Mouse (Mus musculus) myocyte (in vitro differentiated cells): ENCODE data around the gene Sqstm1.

Experiments used
- E2F4 ChIP-seq: IDR thresholded peaks from one replicate; pipeline ENCODE4 v1.6.1; 2011; ENCODE audit warnings: mild to moderate bottlenecking, control low read depth, moderate library complexity; ENCODE audit not compliant: insufficient read depth
- MAX ChIP-seq: IDR thresholded peaks from one replicate; pipeline ENCODE4 v1.6.1; 2011; ENCODE audit warnings: low read depth, mild to moderate bottlenecking, control low read depth
- MYOD1 ChIP-seq, 3 experiments: IDR thresholded peaks; one replicate each; pipeline ENCODE4 v1.6.1; 2011; ENCODE audit warnings: control low read depth in 2 of 3, low read depth in 2 of 3, mild to moderate bottlenecking in 2 of 3, moderate library complexity in 1 of 3; ENCODE audit not compliant: insufficient read length in 2 of 3, control insufficient read depth in 1 of 3
- POLR2A ChIP-seq: IDR thresholded peaks from one replicate; pipeline ENCODE4 v1.6.1; 2011; ENCODE audit warnings: low read depth, mild to moderate bottlenecking, control low read depth, moderate library complexity; ENCODE audit not compliant: insufficient read length
- REST ChIP-seq: IDR thresholded peaks from one replicate; pipeline ENCODE4 v1.6.1; 2011; ENCODE audit warnings: mild to moderate bottlenecking, control low read depth, moderate library complexity; ENCODE audit not compliant: insufficient read depth, insufficient read length
- TCF12 ChIP-seq: IDR thresholded peaks from one replicate; pipeline ENCODE4 v1.6.1; 2011; ENCODE audit warnings: mild to moderate bottlenecking, control low read depth; ENCODE audit not compliant: poor library complexity, insufficient read depth, severe bottlenecking
- USF1 ChIP-seq: IDR thresholded peaks from one replicate; pipeline ENCODE4 v1.6.1; 2011; ENCODE audit warnings: low read depth, mild to moderate bottlenecking, control low read depth, moderate library complexity

- no peak for TF ChIP-seq TCF12
- no peak for TF ChIP-seq MAX
- no peak for TF ChIP-seq E2F4
- TF ChIP-seq POLR2A: no peak
- TF ChIP-seq MYOD1 (IDR thresholded peaks at IDR 0.05; ENCODE audit: control insufficient read depth in 1 of 3, insufficient read length in 2 of 3, low read depth in 2 of 3): no peak
- no peak for TF ChIP-seq USF1
- TF ChIP-seq REST: no peak
Measured at GRCm38 (mm10) chr11:50226406-50226805, 15.8 kb upstream of the Sqstm1 start.
